9 mouse cellular contexts compared by ENCODE assay signal in genomic region chr5:24426556-24427284, GRCm38 (mm10). TPM values are rescaled to one million over a fixed set of nuclear protein-coding genes. Genes with fewer than 3 reads are reported as not detected.
DNase-seq lines count a peak whose midpoint lies in the region; ATAC-seq lines count a peak whose summit lies in the region.
"Had no signal": no experiment of that assay in that cellular context is flagged by ENCODE, and none has a peak within 500 bp of the region (broad histone marks: within the 10 kb centered on the region; RNA-seq: fewer than 3 reads in every experiment).

No protein-coding gene starts in this region.

- WGBS in embryonic facial prominence, embryonic 15.5 days: 12% methylated on average over 9 of the region's 9 CpGs
- WGBS in limb, embryonic 11.5 days: 3% methylated on average over 9 of the region's 9 CpGs
- WGBS in neural tube, embryonic 14.5 days: 8% methylated on average over 9 of the region's 9 CpGs

- H3K9ac ChIP-seq in embryonic facial prominence, embryonic 15.5 days: no peak overlapping the region
- H3K9ac ChIP-seq in limb, embryonic 11.5 days (ENCODE audit: low read length): no peak overlapping the region; the same call in 1 of the 2 replicates
- no peak overlapping the region for H3K9ac ChIP-seq in neural tube, embryonic 14.5 days (replicated peaks; ENCODE audit: low read depth, low read length)

- no peak overlapping the region for H3K27ac ChIP-seq in embryonic facial prominence, embryonic 15.5 days (replicated peaks)
- H3K27ac ChIP-seq in limb, embryonic 11.5 days (replicated peaks; ENCODE audit: low read depth, low read length): no peak overlapping the region
- H3K27ac ChIP-seq in neural tube, embryonic 14.5 days (ENCODE audit: low read depth, low read length): no peak overlapping the region

- peaks cover 28% of the 10 kb centered on the region for H3K36me3 ChIP-seq in embryonic facial prominence, embryonic 15.5 days
- H3K36me3 ChIP-seq in limb, embryonic 11.5 days (ENCODE audit: control insufficient read depth, insufficient read depth, low read length): peaks cover 13% of the 10 kb centered on the region
- peaks cover 12% of the 10 kb centered on the region; the same call in 1 of the 2 replicates for H3K36me3 ChIP-seq in neural tube, embryonic 14.5 days (ENCODE audit: control insufficient read depth, insufficient read depth, low read length)

- ATAC-seq in embryonic facial prominence, embryonic 15.5 days (ENCODE audit: insufficient number of reproducible peaks, low FRiP score, low TSS enrichment, low read depth): no peak
- no peak; the same call in 1 of the 2 replicates for ATAC-seq in limb, embryonic 11.5 days (ENCODE audit: insufficient number of reproducible peaks, low FRiP score, low TSS enrichment, low read depth)
- no peak for ATAC-seq in neural tube, embryonic 14.5 days (ENCODE audit: low read depth)

- H3K27me3 ChIP-seq in embryonic facial prominence, embryonic 15.5 days: no peaks in the 10 kb centered on the region
- H3K27me3 ChIP-seq in limb, embryonic 11.5 days (ENCODE audit: control insufficient read depth, insufficient read depth, low read length): no peaks in the 10 kb centered on the region
- H3K27me3 ChIP-seq in neural tube, embryonic 14.5 days (ENCODE audit: control insufficient read depth, insufficient read depth, low read length): no peaks in the 10 kb centered on the region

- DNase-seq in kidney, postnatal 10 days: peak; percentile 44
- DNase-seq in kidney, adult 18-20 months: no peak
- DNase-seq in limb, embryonic 11.5 days (ENCODE audit: low spot score): no peak
- no peak for DNase-seq in right cerebral cortex, postnatal 25 days
- DNase-seq in layer of hippocampus, adult 18-20 months (ENCODE audit: low spot score in 2 of 2): no peak
- no peak for DNase-seq in gastrocnemius, postnatal 4 days (ENCODE audit: low spot score in 2 of 2)

- peak overlapping the region; percentile 84 for H3K4me2 ChIP-seq in embryonic facial prominence, embryonic 15.5 days (replicated peaks)
- H3K4me2 ChIP-seq in limb, embryonic 11.5 days (ENCODE audit: low read depth, severe bottlenecking): peak overlapping the region; percentile 87
- H3K4me2 ChIP-seq in neural tube, embryonic 14.5 days (ENCODE audit: low read depth, low read length): peak overlapping the region; percentile 83; the same call in 1 of the 2 replicates

- peaks cover 51% of the 10 kb centered on the region for H3K4me1 ChIP-seq in embryonic facial prominence, embryonic 15.5 days
- peaks cover 42% of the 10 kb centered on the region for H3K4me1 ChIP-seq in limb, embryonic 11.5 days (ENCODE audit: control insufficient read depth, insufficient read depth, low read length)
- H3K4me1 ChIP-seq in neural tube, embryonic 14.5 days (ENCODE audit: control insufficient read depth, insufficient read depth, low read length): peaks cover 26% of the 10 kb centered on the region; the same call in 1 of the 2 replicates

- no peaks in the 10 kb centered on the region for H3K9me3 ChIP-seq in embryonic facial prominence, embryonic 15.5 days (replicated peaks)
- H3K9me3 ChIP-seq in limb, embryonic 11.5 days (ENCODE audit: control insufficient read depth, low read length): no peaks in the 10 kb centered on the region
- no peaks in the 10 kb centered on the region for H3K9me3 ChIP-seq in neural tube, embryonic 14.5 days (ENCODE audit: control insufficient read depth, low read length)

- peak overlapping the region; percentile 59 for H3K4me3 ChIP-seq in embryonic facial prominence, embryonic 15.5 days (replicated peaks)
- peak overlapping the region; percentile 52 for H3K4me3 ChIP-seq in limb, embryonic 11.5 days (ENCODE audit: low read depth, low read length)
- H3K4me3 ChIP-seq in neural tube, embryonic 14.5 days (ENCODE audit: low read depth, low read length): no peak overlapping the region

RNA-seq across cellular contexts. Expression of gene Slc4a2, which starts 3.1 kb away (rescaled TPM):
- 37.6 and 38.9 TPM in 2 replicates for polyA plus RNA-seq in embryonic facial prominence, embryonic 15.5 days (2015; fragmentation: Nextera tagmentation; extraction: Ambion mirVana)
- polyA plus RNA-seq in limb, embryonic 11.5 days (2014; fragmentation: Nextera tagmentation; extraction: Ambion mirVana): 26.9 and 28.0 TPM in 2 replicates
- polyA plus RNA-seq in neural tube, embryonic 14.5 days (2014; fragmentation: Nextera tagmentation; extraction: Ambion mirVana): 11.2 and 13.8 TPM in 2 replicates
- total RNA-seq in layer of hippocampus, adult 18-20 months (2021): 10 to 100 TPM; 30.1 to 30.8 TPM
- 10 to 100 TPM; 40.3 to 42.6 TPM for total RNA-seq in gastrocnemius, postnatal 4 days (2021)

RNA-seq across cellular contexts. Expression of gene Cdk5, which starts 3.4 kb away (rescaled TPM):
- 52.9 and 54.1 TPM in 2 replicates for polyA plus RNA-seq in embryonic facial prominence, embryonic 15.5 days (2015; fragmentation: Nextera tagmentation; extraction: Ambion mirVana)
- polyA plus RNA-seq in limb, embryonic 11.5 days (2014; fragmentation: Nextera tagmentation; extraction: Ambion mirVana): 48.6 and 49.2 TPM in 2 replicates
- polyA plus RNA-seq in neural tube, embryonic 14.5 days (2014; fragmentation: Nextera tagmentation; extraction: Ambion mirVana): 119 and 126 TPM in 2 replicates
- 100 to 1,000 TPM; 126 to 133 TPM for total RNA-seq in layer of hippocampus, adult 18-20 months (2021)
- total RNA-seq in gastrocnemius, postnatal 4 days (2021): 10 to 100 TPM; 24.4 to 25.7 TPM

RNA-seq across cellular contexts. Expression of gene Asic3, which starts 13.5 kb away (rescaled TPM):
- polyA plus RNA-seq in embryonic facial prominence, embryonic 15.5 days (2015; fragmentation: Nextera tagmentation; extraction: Ambion mirVana): 0.95 and 1.6 TPM in 2 replicates
- 0.33 and 0.40 TPM in 2 replicates for polyA plus RNA-seq in limb, embryonic 11.5 days (2014; fragmentation: Nextera tagmentation; extraction: Ambion mirVana)
- polyA plus RNA-seq in neural tube, embryonic 14.5 days (2014; fragmentation: Nextera tagmentation; extraction: Ambion mirVana): 0.58 and 3.0 TPM in 2 replicates
- under 1 TPM; 0.27 to 0.53 TPM for total RNA-seq in layer of hippocampus, adult 18-20 months (2021)
- under 1 TPM; 0.22 to 0.52 TPM for total RNA-seq in gastrocnemius, postnatal 4 days (2021)
- total RNA-seq: hematopoietic stem cell, adult 5-6 weeks had no signal

RNA-seq across cellular contexts. Expression of gene Fastk, which starts 18.4 kb away (rescaled TPM):
- 123 and 135 TPM in 2 replicates for polyA plus RNA-seq in embryonic facial prominence, embryonic 15.5 days (2015; fragmentation: Nextera tagmentation; extraction: Ambion mirVana)
- polyA plus RNA-seq in limb, embryonic 11.5 days (2014; fragmentation: Nextera tagmentation; extraction: Ambion mirVana): 89.6 and 95.1 TPM in 2 replicates
- polyA plus RNA-seq in neural tube, embryonic 14.5 days (2014; fragmentation: Nextera tagmentation; extraction: Ambion mirVana): 93.2 and 97.7 TPM in 2 replicates
- total RNA-seq in layer of hippocampus, adult 18-20 months (2021): 100 to 1,000 TPM; 109 to 115 TPM
- total RNA-seq in gastrocnemius, postnatal 4 days (2021): 100 to 1,000 TPM; 129 to 132 TPM

RNA-seq across cellular contexts. Expression of gene Tmub1, which starts 20.9 kb away (rescaled TPM):
- polyA plus RNA-seq in embryonic facial prominence, embryonic 15.5 days (2015; fragmentation: Nextera tagmentation; extraction: Ambion mirVana): 20.5 and 21.4 TPM in 2 replicates
- polyA plus RNA-seq in limb, embryonic 11.5 days (2014; fragmentation: Nextera tagmentation; extraction: Ambion mirVana): 25.4 and 27.1 TPM in 2 replicates
- polyA plus RNA-seq in neural tube, embryonic 14.5 days (2014; fragmentation: Nextera tagmentation; extraction: Ambion mirVana): 63.9 and 68.0 TPM in 2 replicates
- total RNA-seq in layer of hippocampus, adult 18-20 months (2021): 10 to 100 TPM; 21.8 to 23.7 TPM
- 1 to 10 TPM; 6.7 to 7.0 TPM for total RNA-seq in gastrocnemius, postnatal 4 days (2021)
